Mouse (Mus musculus): ENCODE data around the gene Artn. TPM values are rescaled to one million over a fixed set of nuclear protein-coding genes. Genes with fewer than 3 reads are reported as not detected.

The Artn gene
- polyA plus RNA-seq, 1 experiment from 2014 or later: 1.5 TPM

DNA sequence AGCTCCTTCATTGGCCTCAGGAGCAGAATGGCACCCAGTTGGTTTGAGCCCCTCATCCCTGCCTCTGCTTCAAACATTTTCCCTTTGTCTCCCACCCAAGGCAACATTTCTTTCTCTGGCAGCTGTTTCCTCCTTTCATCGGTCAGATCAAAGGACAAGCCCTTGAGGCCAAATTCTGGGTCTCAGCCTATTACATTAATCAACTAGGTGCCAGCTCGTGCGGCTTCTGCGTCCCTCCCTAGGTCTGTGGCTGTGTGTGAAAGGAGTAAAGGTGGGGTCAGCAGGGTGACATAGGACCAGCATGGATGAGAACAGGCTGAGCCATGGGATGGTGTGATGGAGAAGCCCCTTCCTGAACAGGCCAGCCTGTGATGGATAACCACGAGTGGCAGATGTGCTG, 13.8 kb upstream of the Artn start:
- no peak for ATAC-seq (ENCODE audit: low read depth)
- Histone ChIP-seq H3K36me3 (peaks cover 15% of the 10 kb centered on the region; the same call in 1 of the 2 replicates), H3K4me2 (no peak overlapping the region), H3K4me3 (no peak overlapping the region), H3K27me3 (no peaks in the 10 kb centered on the region), H3K9me3 (no peaks in the 10 kb centered on the region), H3K9ac (no peak overlapping the region), H3K4me1 (replicated peaks) (peaks cover 13% of the 10 kb centered on the region), H3K27ac (replicated peaks) (no peak overlapping the region)
- WGBS: 8% methylated on average over 5 of the region's 5 CpGs

DNA sequence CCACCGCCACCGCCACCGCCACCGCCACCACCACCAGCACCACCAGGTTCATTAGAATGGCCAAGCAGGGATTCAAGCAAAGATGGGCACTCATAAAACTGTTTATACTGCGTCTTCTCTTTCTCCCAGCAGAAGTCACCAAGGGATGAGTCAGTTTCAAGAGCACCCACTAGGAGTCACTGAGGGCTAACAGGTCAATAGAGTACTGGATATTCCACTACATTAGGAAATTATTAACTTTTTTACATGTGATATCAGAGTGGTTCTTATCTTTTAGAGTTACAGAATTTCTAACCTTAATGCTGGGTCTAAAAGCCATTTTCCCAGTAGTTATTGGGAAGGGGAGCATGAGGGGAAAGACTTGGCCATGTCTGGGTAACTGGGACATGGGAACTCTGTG, 7.4 kb upstream of the Artn start:
- no peaks in the 10 kb centered on the region for H3K4me1 ChIP-seq (replicated peaks)
- H3K27ac ChIP-seq (replicated peaks): no peak overlapping the region
- H3K27me3 ChIP-seq: no peaks in the 10 kb centered on the region
- WGBS: 93% methylated on average over 5 of the region's 5 CpGs
- ATAC-seq (ENCODE audit: low read depth): no peak
- no peak overlapping the region for H3K4me3 ChIP-seq
- no peaks in the 10 kb centered on the region for H3K9me3 ChIP-seq
- no peak overlapping the region for H3K4me2 ChIP-seq
- peaks cover 28% of the 10 kb centered on the region for H3K36me3 ChIP-seq
- no peak overlapping the region for H3K9ac ChIP-seq

DNA sequence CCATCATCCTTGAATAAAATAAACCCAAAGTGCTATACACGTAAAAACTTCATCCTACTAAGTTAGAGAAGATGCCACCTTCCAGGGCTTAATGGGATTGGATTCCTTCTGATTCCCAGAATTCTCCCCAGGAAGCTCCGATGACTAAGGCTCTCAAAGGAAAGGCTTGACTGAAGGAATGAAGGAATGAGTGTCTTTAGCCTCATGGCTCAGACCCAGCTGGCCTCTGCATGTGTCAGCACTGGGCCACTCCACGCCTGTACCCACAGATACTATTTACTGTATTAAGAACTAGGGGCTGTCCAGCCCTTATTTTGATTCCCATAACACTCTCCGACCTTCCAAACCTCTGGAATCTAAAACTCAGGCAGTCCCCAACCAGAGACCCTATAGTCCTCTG, 4.5 kb upstream of the Artn start:
- WGBS: 86% methylated on average over 4 of the region's 4 CpGs
- no peak overlapping the region for H3K27ac ChIP-seq (replicated peaks)
- ATAC-seq (ENCODE audit: low read depth): no peak

DNA sequence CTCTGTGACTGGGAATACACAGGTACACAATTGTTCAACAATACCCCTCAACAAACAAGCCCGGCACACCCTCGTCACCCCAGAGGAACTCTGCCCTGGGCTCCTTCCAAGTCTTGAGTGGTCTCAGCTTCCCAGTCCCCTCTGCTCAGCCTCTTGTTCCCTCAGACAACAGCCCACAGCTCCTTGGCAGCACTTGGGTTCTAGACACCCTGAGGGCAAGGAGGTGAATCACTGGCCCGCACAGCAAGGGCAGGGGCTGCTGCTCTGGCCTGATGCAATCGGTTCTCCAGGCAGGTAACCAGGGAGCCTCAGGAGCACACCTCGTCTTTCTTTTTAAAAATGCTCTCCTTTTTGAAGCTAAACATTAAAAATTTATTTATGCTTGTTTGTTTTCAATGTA, 3.7 kb upstream of the Artn start:
- Histone ChIP-seq H3K4me2 (no peak overlapping the region), H3K9ac (no peak overlapping the region)
- WGBS: 89% methylated on average over 5 of the region's 5 CpGs

More for the DNA sequence above, 4.5 kb upstream of the Artn start:
- Histone ChIP-seq H3K27me3 (peaks cover 16% of the 10 kb centered on the region), H3K9ac (no peak overlapping the region), H3K36me3 (peaks cover 19% of the 10 kb centered on the region), H3K4me1 (replicated peaks) (peaks cover 9% of the 10 kb centered on the region), H3K9me3 (no peaks in the 10 kb centered on the region), H3K4me2 (no peak overlapping the region), H3K4me3 (no peak overlapping the region)

DNA sequence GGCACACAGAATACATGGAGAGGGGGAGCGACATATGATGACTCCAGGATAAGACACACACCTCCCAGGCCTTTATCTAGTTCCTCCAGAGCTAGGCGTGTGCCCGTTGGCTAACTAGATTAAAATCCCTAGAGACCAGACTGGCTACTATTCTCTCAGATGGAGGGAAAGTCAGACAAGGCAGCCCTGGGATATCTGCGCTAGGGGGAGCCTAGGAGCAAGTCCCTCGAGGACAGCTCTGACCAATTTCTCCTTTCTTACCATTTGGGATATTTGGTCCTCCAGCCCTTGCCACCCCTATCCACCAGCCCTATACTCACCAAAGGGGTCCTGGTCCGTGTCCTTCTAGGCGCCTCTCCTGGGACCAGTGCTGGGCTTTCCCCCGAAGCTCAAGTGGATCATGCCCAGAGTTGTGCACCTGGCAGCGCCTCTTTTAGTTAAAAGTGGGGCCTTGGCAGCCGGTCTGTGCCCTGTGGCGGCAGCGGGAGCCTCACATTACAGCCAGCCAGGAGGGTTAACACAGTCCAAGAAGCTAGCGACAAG, 793 bp downstream of the Artn start:
- H3K27me3 ChIP-seq: peaks cover 67% of the 10 kb centered on the region
- WGBS: 6% methylated on average over 13 of the region's 13 CpGs
- peak overlapping the region; percentile 30 for H3K4me3 ChIP-seq
- peak overlapping the region; percentile 41; the same call in 1 of the 2 replicates for H3K9ac ChIP-seq
- H3K4me2 ChIP-seq: peak overlapping the region; percentile 57
- peaks cover 38% of the 10 kb centered on the region for H3K4me1 ChIP-seq (replicated peaks)
- H3K9me3 ChIP-seq: no peaks in the 10 kb centered on the region
- ATAC-seq (ENCODE audit: low read depth): no peak
- H3K27ac ChIP-seq (replicated peaks): no peak overlapping the region
- peaks cover 10% of the 10 kb centered on the region for H3K36me3 ChIP-seq

More for the DNA sequence above, 3.7 kb upstream of the Artn start:
- Histone ChIP-seq H3K27me3 (peaks cover 25% of the 10 kb centered on the region), H3K9me3 (no peaks in the 10 kb centered on the region), H3K4me1 (replicated peaks) (peaks cover 17% of the 10 kb centered on the region), H3K4me3 (no peak overlapping the region), H3K27ac (replicated peaks) (no peak overlapping the region), H3K36me3 (peaks cover 19% of the 10 kb centered on the region)
- ATAC-seq (ENCODE audit: low read depth): no peak

DNA sequence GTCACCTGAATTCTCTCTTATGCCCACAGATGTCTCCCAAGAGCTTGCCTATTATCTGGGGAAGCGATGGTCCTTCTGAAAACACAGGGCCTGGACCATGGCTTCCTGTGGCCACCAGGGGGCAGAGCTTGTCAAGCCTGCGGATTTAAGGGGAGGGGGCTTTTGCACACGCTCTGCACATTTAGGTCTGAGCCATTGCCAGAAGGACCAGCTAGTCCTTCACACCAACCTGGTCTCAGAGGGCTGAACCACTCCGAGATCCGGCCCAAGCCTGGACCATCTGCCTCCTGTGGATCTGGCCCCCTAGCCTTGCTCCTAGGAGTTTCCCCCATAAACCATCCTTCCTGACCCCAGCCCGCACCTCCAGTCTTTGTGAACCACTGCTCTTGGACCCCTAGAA, 1.3 kb downstream of the Artn start:
- Histone ChIP-seq H3K27me3 (peaks cover 67% of the 10 kb centered on the region), H3K4me3 (no peak overlapping the region), H3K9me3 (no peaks in the 10 kb centered on the region), H3K4me1 (replicated peaks) (peaks cover 38% of the 10 kb centered on the region), H3K4me2 (0 out of 2 replicates have a peak overlapping the region, but pooled peaks have one; percentile 57), H3K9ac (no peak overlapping the region), H3K36me3 (peaks cover 10% of the 10 kb centered on the region), H3K27ac (replicated peaks) (no peak overlapping the region)
- WGBS: 9% methylated on average over 6 of the region's 6 CpGs
- peak; percentile 32 for ATAC-seq (ENCODE audit: low read depth)

DNA sequence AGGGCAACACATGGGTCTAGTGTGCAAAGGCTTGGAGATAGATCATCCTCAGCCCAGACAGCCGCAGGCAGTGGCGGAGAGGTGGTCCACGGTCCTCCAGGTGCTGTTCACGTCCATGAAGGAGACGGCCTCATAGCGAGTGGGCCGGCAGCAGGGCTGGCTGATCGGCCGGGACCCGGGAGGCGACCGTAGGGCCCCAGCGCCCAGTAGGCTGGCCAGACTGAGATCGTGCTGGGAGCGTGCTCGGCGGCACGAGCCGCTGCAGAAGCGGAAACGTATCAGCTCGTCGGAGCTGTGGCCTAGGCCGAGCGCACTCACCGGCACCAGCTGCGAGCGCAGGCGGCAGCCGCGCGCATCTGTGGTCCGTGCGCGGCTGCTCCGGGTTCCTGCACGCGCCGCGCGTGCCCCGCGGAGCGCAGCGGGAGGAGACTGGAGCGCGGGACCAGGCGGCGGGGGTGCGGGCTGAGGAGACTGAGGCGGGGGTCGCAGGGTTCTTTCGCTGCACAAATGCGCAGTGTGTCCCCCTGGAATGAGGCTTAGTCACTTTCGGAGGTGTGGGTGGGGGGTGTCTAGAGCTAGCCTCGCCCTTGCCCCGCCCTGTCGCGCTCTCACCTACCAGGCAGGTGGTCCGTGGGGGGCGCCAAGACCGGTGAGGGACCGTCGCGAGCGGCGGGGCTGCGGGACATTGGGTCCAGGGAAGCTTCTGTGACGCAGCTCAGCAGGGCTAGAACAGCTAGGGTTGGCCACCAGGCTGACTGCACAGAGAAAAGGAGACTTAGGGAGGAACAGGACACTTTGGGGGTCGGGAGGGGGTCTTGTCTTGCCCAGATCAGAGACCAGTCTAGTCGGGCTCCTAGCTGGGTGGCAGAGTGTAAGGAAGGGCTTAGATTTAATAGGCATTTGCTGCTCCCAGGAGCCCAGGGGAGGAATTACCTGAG, 2.7 kb downstream of the Artn start:
- Histone ChIP-seq H3K4me1 (replicated peaks) (peaks cover 38% of the 10 kb centered on the region), H3K9me3 (no peaks in the 10 kb centered on the region), H3K4me3 (peak overlapping the region; percentile 51), H3K9ac (peak overlapping the region; percentile 78), H3K27me3 (peaks cover 67% of the 10 kb centered on the region), H3K27ac (replicated peaks) (0 out of 2 replicates have a peak overlapping the region, but pooled peaks have one; percentile 18), H3K4me2 (peak overlapping the region; percentile 89), H3K36me3 (peaks cover under 1% of the 10 kb centered on the region; the same call in 1 of the 2 replicates)
- ATAC-seq (ENCODE audit: low read depth): peak; percentile 76
- under 1% methylated on average over 71 of the region's 71 CpGs for WGBS

DNA sequence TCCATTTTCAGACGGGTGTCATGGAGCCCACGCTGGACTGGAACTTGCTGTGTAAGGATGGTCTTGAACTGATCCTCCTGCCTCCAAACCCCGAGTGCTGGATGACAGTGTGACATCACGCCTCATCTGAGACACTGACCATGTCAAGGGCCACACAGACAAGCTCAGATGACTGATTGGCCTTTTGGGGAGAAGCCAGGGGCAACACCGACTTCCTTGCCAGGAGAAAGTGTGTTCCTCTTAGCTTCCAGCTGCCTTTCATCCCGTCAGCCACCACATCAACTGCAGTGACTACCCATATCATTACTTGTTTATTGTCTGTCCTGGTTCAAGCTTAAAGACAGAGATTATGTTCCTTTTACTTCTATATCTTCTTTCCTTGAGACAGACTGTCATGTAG, 4.6 kb downstream of the Artn start:
- Histone ChIP-seq H3K36me3 (no peaks in the 10 kb centered on the region), H3K9ac (no peak overlapping the region), H3K4me1 (replicated peaks) (peaks cover 37% of the 10 kb centered on the region), H3K4me2 (no peak overlapping the region), H3K9me3 (no peaks in the 10 kb centered on the region), H3K4me3 (no peak overlapping the region), H3K27me3 (peaks cover 59% of the 10 kb centered on the region), H3K27ac (replicated peaks) (no peak overlapping the region)
- no peak for ATAC-seq (ENCODE audit: low read depth)
- WGBS: 69% methylated on average over 4 of the region's 6 CpGs

DNA sequence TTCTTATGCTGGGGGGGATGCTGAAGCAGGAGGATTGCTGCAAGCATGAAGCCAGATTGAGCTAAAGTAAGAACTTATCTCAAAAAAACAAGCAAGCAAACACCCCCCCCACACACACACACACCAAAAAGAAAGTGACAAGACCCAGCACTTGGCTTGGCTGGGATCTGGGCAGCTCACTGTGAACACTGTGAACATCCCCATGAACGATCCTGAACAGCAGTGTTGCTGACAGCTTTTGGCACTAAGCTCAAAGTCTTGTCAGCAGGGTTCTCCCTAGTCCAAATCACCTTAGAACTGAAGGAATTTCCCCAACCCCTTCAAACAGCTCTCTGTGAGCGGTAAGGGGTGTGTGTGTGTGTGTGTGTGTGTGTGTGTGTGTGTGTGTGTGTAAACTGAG, 6.1 kb downstream of the Artn start:
- WGBS: 65% methylated on average over 2 of the region's 2 CpGs
- Histone ChIP-seq H3K4me1 (replicated peaks) (peaks cover 23% of the 10 kb centered on the region), H3K4me2 (no peak overlapping the region), H3K27me3 (peaks cover 45% of the 10 kb centered on the region), H3K4me3 (no peak overlapping the region), H3K9me3 (no peaks in the 10 kb centered on the region), H3K9ac (no peak overlapping the region), H3K36me3 (no peaks in the 10 kb centered on the region), H3K27ac (replicated peaks) (no peak overlapping the region)
- no peak for ATAC-seq (ENCODE audit: low read depth)

DNA sequence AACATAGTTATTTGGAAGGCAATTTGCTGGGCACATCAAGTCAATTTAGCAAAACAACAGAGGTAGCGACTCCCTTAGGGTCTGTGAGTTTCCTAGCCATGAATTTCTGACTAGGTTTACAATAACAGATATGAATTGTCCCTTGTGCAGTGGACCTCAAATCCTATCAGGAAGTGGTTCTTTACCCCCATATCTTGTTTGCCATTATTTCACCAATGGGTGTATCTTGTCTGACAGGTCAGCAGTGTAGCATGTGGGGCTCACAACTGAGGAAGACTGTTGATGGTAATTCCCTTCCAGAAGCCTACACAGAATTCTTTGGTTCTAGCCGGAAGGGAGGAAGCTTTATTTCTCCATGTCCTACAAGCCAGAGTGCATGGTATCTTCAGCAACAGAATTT, 8.2 kb downstream of the Artn start:
- Histone ChIP-seq H3K36me3 (no peaks in the 10 kb centered on the region), H3K9me3 (no peaks in the 10 kb centered on the region), H3K9ac (no peak overlapping the region), H3K27me3 (peaks cover 24% of the 10 kb centered on the region), H3K4me2 (no peak overlapping the region), H3K4me1 (replicated peaks) (peaks cover 4% of the 10 kb centered on the region), H3K4me3 (no peak overlapping the region), H3K27ac (replicated peaks) (no peak overlapping the region)
- 84% methylated on average over 2 of the region's 2 CpGs for WGBS
- no peak for ATAC-seq (ENCODE audit: low read depth)

DNA sequence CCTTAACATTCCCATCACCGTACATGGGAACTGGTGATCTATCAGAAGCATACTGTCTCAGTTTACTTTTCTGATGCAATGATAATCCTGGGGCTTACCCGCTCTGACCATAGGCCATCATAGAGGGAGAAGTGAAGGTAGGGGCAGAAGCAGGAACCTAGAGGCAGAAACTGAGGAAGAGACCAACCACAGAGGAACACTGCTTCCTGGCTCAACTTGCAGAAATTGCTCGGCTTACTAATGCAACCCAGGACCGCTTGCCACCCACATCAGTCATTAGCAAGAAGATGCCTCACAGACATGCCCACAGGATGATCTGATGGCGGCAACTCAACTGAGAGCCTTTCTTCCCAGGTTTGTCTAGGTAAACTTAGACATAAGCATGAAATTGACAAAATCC, 10.8 kb downstream of the Artn start:
- no peaks in the 10 kb centered on the region for H3K36me3 ChIP-seq
- H3K4me1 ChIP-seq (replicated peaks): peaks cover 17% of the 10 kb centered on the region
- ATAC-seq (ENCODE audit: low read depth): no peak
- no peaks in the 10 kb centered on the region for H3K9me3 ChIP-seq
- no peak overlapping the region for H3K4me3 ChIP-seq
- no peak overlapping the region for H3K9ac ChIP-seq
- no peak overlapping the region for H3K4me2 ChIP-seq
- H3K27me3 ChIP-seq: peaks cover under 1% of the 10 kb centered on the region; the same call in 1 of the 2 replicates
- WGBS: 92% methylated on average over 5 of the region's 5 CpGs
- H3K27ac ChIP-seq (replicated peaks): no peak overlapping the region

DNA sequence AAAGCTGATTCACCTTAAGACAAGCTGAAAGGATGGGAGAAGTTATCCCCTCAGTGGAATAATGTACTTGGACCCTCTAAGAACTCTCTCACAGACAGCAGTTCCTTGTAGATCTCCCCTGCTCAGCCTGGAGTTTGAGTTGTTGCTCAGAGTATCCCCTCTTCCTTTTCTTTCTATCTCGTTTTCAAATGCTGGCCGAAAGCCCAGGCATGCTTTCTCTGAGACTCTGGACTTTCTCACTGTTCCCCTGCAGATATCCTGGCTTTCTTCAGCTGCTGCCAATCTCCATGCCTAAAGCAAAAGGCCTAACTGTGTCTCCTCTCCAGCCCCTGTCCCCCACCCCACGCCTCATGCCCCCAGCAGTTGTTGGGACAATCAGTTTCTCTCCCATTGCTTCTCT, 11.3 kb downstream of the Artn start:
- Histone ChIP-seq H3K27me3 (no peaks in the 10 kb centered on the region; the same call in 1 of the 2 replicates), H3K4me3 (no peak overlapping the region), H3K9ac (no peak overlapping the region), H3K27ac (replicated peaks) (no peak overlapping the region), H3K36me3 (no peaks in the 10 kb centered on the region), H3K4me1 (replicated peaks) (peaks cover 22% of the 10 kb centered on the region), H3K9me3 (no peaks in the 10 kb centered on the region), H3K4me2 (no peak overlapping the region)
- WGBS: 77% methylated on average over 3 of the region's 3 CpGs
- ATAC-seq (ENCODE audit: low read depth): no peak
